Mouse (Mus musculus) B cell, adult 62 days (primary cell): Measurements from ENCODE around the gene Olfr1228. TPM values are rescaled to one million over a fixed set of nuclear protein-coding genes. Genes with fewer than 3 reads are reported as not detected.

Experiments used
- total RNA-seq: library from RNA; stranded (reverse); gene quantifications from 4 replicates; pipeline ENCODE4 v1.2.4, GENCODE M21; 2023

Gene Olfr1228
- total RNA-seq, result not detected in 4 replicates

DNA sequence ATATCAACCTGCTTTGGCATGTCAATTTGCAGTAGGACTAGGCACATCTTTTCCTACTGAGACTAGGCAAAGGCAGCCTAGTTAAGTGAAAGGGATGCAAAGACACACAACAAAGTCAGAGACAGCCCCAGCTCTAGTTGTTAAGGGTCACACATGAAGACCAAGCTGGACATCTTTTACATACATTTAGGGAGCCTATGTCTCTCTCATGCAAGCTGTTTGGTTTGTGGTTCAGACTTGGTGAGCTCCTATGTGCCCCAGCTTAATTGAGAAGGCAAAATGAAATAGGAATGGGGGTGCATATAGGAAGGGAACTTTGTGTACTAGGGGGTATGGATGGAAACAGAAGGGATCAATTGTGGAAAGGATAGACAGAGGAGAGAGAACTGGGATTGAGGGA lies at the start of gene Olfr1228:
TSS of gene Olfr1228 (minus strand) at position 101 of the 400 bp plus-strand sequence.

DNA sequence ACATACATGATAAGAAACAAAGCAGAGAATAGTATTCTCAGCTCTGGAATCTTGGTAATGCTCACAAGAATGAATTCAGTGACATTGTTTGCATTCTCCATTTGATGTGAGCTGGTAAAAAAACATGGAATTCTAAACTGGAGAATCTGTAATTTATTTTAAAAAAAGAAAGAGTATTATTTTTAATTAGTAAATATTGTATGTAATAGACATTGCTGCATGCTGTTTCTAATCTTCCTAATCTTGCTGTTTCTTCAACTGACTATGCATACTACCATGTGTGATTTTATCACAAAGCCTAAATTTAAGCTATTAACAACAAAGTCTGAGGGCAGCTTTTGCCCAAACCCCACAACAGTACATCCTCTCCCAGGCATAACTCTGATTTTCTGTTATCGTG lies 43.3 kb upstream of the Olfr1228 start, which contains the start of gene Olfr1230:
TSS of gene Olfr1230 (minus strand) at position 101 of the 400 bp plus-strand sequence.

DNA sequence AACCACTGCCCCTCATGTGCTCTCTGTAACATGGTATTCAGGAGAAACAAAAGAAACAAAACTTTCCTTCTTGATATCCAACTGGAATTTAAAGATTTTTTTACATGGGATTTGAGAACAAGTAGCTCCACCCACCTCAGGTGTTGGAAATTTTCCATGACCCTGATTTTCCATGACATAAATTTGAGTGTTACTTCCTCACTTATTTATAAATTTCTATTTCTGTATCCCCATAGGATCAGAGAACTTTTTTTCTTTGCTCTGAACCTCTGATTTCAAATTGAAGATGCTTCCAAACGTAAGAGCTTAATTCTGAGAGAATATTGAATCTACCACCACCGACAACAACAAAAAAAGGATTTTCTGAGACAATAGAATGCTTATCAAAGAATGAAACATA lies 34.1 kb upstream of the Olfr1228 start, which contains the start of gene Olfr1229:
TSS of gene Olfr1229 (minus strand) at position 101 of the 400 bp plus-strand sequence.

DNA sequence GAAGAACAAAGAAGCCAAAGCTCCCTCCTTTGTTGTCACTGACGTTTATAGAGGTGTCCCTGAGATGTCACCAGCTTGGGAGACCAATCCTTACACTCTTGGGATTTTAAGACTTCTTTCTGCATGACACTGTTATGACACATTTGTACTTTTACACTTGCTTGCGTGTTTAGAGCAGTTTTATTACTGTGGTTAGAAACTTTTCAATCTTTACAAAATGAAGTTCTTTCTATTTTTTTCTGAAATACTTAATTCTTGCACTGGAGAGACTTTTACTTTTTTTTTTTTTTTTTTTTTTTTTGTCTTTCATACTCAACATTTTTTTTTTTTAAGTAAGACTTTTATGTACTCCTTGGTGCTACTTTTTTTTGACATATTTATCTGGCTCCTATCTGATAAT lies 53.9 kb downstream of the Olfr1228 start, which contains the start of gene Olfr1226:
TSS of gene Olfr1226 (minus strand) at position 101 of the 400 bp plus-strand sequence.

Other genes with a start within 250 kb of the Olfr1228 start
- not detected in 4 replicates for gene Olfr1215, start 247.1 kb downstream of the Olfr1228 start, total RNA-seq
- not detected in 4 replicates for gene Olfr1216, start 235.7 kb downstream of the Olfr1228 start, total RNA-seq
- not detected in 4 replicates for gene Olfr1217, start 222.0 kb downstream of the Olfr1228 start, total RNA-seq
- gene Olfr1218, start 192.9 kb downstream of the Olfr1228 start, total RNA-seq, result not detected in 4 replicates
- gene Olfr1219, start 170.5 kb downstream of the Olfr1228 start, total RNA-seq, result not detected in 4 replicates
- not detected in 4 replicates for gene Olfr1220, start 147.2 kb downstream of the Olfr1228 start, total RNA-seq
- not detected in 4 replicates for gene Olfr1221, start 136.8 kb downstream of the Olfr1228 start, total RNA-seq
- not detected in 4 replicates for gene Olfr1222, start 121.0 kb downstream of the Olfr1228 start, total RNA-seq
- not detected in 4 replicates for gene Olfr1223, start 102.5 kb downstream of the Olfr1228 start, total RNA-seq
- gene Olfr1224-ps1, start 90.0 kb downstream of the Olfr1228 start, total RNA-seq, result not detected in 4 replicates
- gene Olfr1225, start 79.4 kb downstream of the Olfr1228 start, total RNA-seq, result not detected in 4 replicates
- gene Olfr1226, start 54.0 kb downstream of the Olfr1228 start, total RNA-seq, result not detected in 4 replicates
- gene Olfr1229, start 34.0 kb upstream of the Olfr1228 start, total RNA-seq, result not detected in 4 replicates
- not detected in 4 replicates for gene Olfr1230, start 43.2 kb upstream of the Olfr1228 start, total RNA-seq
- gene Olfr1231, start 53.0 kb upstream of the Olfr1228 start, total RNA-seq, result not detected in 4 replicates
- gene Olfr1232, start 75.6 kb upstream of the Olfr1228 start, total RNA-seq, result not detected in 4 replicates
- gene Olfr1233, start 88.3 kb upstream of the Olfr1228 start, total RNA-seq, result not detected in 4 replicates
- gene Olfr1234, start 110.8 kb upstream of the Olfr1228 start, total RNA-seq, result not detected in 4 replicates
- not detected in 4 replicates for gene Olfr1238, start 155.6 kb upstream of the Olfr1228 start, total RNA-seq
- gene Olfr1239, start 166.3 kb upstream of the Olfr1228 start, total RNA-seq, result not detected in 4 replicates
- not detected in 4 replicates for gene Olfr1240, start 188.9 kb upstream of the Olfr1228 start, total RNA-seq
- not detected in 4 replicates for gene Olfr1241, start 233.1 kb upstream of the Olfr1228 start, total RNA-seq
- gene Olfr1242, start 244.3 kb upstream of the Olfr1228 start, total RNA-seq, result not detected in 4 replicates